Mouse (Mus musculus) bone marrow macrophage, adult 2 months (primary cell): ENCODE data around the gene Calm3. TPM values are rescaled to one million over a fixed set of nuclear protein-coding genes. Genes with fewer than 3 reads are reported as not detected.

Experiments used
- H3K27ac ChIP-seq: 2 replicates; pipeline ENCODE4 v1.5.1; 2012; ENCODE audit warnings: low read depth, low read length; ENCODE audit not compliant: insufficient read depth
- H3K4me1 ChIP-seq: 2 replicates; pipeline ENCODE4 v1.6.1; 2012; ENCODE audit warnings: low read length; ENCODE audit not compliant: control insufficient read depth, insufficient read depth
- H3K4me3 ChIP-seq: 2 replicates; pipeline ENCODE4 v1.5.1; 2012; ENCODE audit warnings: mild to moderate bottlenecking, low read length, moderate library complexity; ENCODE audit not compliant: insufficient read depth
- CTCF ChIP-seq: IDR thresholded peaks from 2 replicates; pipeline ENCODE4 v1.5.1; 2012; ENCODE audit warnings: low read depth, mild to moderate bottlenecking, low read length, moderate library complexity
- POLR2A ChIP-seq: IDR thresholded peaks from 2 replicates; pipeline ENCODE4 v1.6.1; 2012; ENCODE audit warnings: mild to moderate bottlenecking, low read depth, low read length, borderline replicate concordance
- polyA plus RNA-seq: library from polyadenylated mRNA; stranded (reverse); fragments of >200 nt; gene quantifications from 2 replicates; pipeline ENCODE4 v1.2.4, GENCODE M21; 2012; ENCODE audit not compliant: missing spikeins, insufficient read depth, insufficient read length

The Calm3 gene
- polyA plus RNA-seq, 1 experiment: 373 TPM

GRCm38 (mm10) chr7:16879796-16880547 is 43.9 kb downstream of the Calm3 start:
- peaks cover 8% of the 10 kb centered on the region for H3K4me1 ChIP-seq
- H3K27ac ChIP-seq: no peak overlapping the region

GRCm38 (mm10) chr7:16877717-16878116 is 46.2 kb downstream of the Calm3 start:
- Histone ChIP-seq H3K4me1 (peaks cover 8% of the 10 kb centered on the region), H3K4me3 (no peak overlapping the region), H3K27ac (no peak overlapping the region)
- TF ChIP-seq POLR2A (no peak), CTCF (no peak)

More at GRCm38 (mm10) chr7:16879796-16880547, 43.9 kb downstream of the Calm3 start:
- no peak overlapping the region for H3K4me3 ChIP-seq
- TF ChIP-seq POLR2A (no peak), CTCF (no peak)

- H3K4me1 ChIP-seq: peaks cover 8% of the 10 kb centered on the region
- H3K4me3 ChIP-seq: no peak overlapping the region
- TF ChIP-seq POLR2A: no peak
- no peak for TF ChIP-seq CTCF
- no peak overlapping the region for H3K27ac ChIP-seq
These were observed 47.3 kb downstream of the Calm3 start for GRCm38 (mm10) chr7:16876608-16877007.

- TF ChIP-seq CTCF (no peak), POLR2A (no peak)
- Histone ChIP-seq H3K4me3 (no peak overlapping the region), H3K27ac (no peak overlapping the region), H3K4me1 (peaks cover 8% of the 10 kb centered on the region)
These were observed 47.9 kb downstream of the Calm3 start for GRCm38 (mm10) chr7:16876006-16876405.

GRCm38 (mm10) chr7:16875326-16875725 is 48.6 kb downstream of the Calm3 start:
- Histone ChIP-seq H3K4me3 (peak overlapping the region; percentile 55), H3K27ac (no peak overlapping the region), H3K4me1 (peaks cover 2% of the 10 kb centered on the region)
- TF ChIP-seq CTCF (no peak), POLR2A (no peak)

- no peak for TF ChIP-seq POLR2A
- no peak for TF ChIP-seq CTCF
- Histone ChIP-seq H3K4me3 (peak within 1 kb of the TSS; percentile 55), H3K4me1 (no peaks in the 10 kb centered on the region; the same call in 1 of the 2 replicates), H3K27ac (peak within 1 kb of the TSS; percentile 67)
These were observed 48.8 kb downstream of the Calm3 start, which contains the start of gene Dact3 for GRCm38 (mm10) chr7:16875310-16875325. Gene Dact3 (plus strand): TSS chr7:16875317.

GRCm38 (mm10) chr7:16874756-16875309 is 49.1 kb downstream of the Calm3 start:
- Histone ChIP-seq H3K4me3 (peak overlapping the region; percentile 53), H3K27ac (peak overlapping the region; percentile 67), H3K4me1 (no peaks in the 10 kb centered on the region)
- no peak for TF ChIP-seq POLR2A
- no peak for TF ChIP-seq CTCF

- H3K27ac ChIP-seq: peak overlapping the region; percentile 67
These were observed 49.7 kb downstream of the Calm3 start for GRCm38 (mm10) chr7:16874190-16874589.

GRCm38 (mm10) chr7:16873392-16873791 is 50.5 kb downstream of the Calm3 start:
- Histone ChIP-seq H3K4me1 (no peaks in the 10 kb centered on the region), H3K27ac (no peak overlapping the region), H3K4me3 (no peak overlapping the region)
- TF ChIP-seq CTCF: no peak
- TF ChIP-seq POLR2A: no peak

More at GRCm38 (mm10) chr7:16874190-16874589, 49.7 kb downstream of the Calm3 start:
- Histone ChIP-seq H3K4me3 (peak overlapping the region; percentile 53), H3K4me1 (no peaks in the 10 kb centered on the region)
- TF ChIP-seq CTCF: peak; percentile 95
- TF ChIP-seq POLR2A: no peak

- Histone ChIP-seq H3K27ac (no peak overlapping the region), H3K4me3 (no peak overlapping the region), H3K4me1 (no peaks in the 10 kb centered on the region)
- TF ChIP-seq POLR2A: no peak
- no peak for TF ChIP-seq CTCF
These were observed 51.4 kb downstream of the Calm3 start for GRCm38 (mm10) chr7:16872478-16872877.
